Mouse (Mus musculus): ENCODE results near the gene Usp6nl. TPM values are rescaled to one million over a fixed set of nuclear protein-coding genes. Genes with fewer than 3 reads are reported as not detected.

Usp6nl gene
- total RNA-seq (2014; rRNA removed) (16.8 and 24.0 TPM in 2 replicates), polyA plus RNA-seq (2015; fragmentation: Nextera tagmentation; extraction: Ambion mirVana) (6.9 and 7.8 TPM in 2 replicates)

DNA sequence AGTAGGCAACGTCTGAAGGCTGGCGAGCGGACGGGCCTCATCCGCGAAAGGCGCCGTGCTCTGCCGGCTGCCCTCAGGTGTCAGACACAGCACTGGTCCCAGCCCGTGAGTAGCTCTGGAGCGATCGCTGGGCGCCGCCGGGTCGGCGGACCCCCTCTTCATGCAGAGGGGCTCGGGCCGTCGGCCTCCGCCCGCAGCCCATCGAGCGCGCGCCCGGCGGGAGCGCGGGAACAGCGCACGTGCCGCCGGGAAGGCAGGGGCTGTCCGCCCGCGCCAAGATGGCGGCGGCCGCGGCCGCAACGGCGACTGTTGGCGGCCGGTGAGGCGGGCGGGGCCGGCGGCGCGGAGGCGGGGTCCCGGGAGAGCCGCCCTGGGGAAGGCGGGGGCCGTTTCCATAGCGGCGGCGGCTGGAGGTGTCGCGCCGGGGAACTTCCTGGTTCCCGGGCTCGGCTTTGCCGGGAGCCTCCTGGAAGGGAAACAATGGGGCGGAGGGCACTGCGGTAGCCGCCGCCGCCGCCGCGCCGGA is at the start of gene Usp6nl:
TSS of gene Usp6nl (plus strand) at position 292 of the 526 bp plus-strand sequence.
- peak within 1 kb of the TSS; percentile 70 for H3K4me2 ChIP-seq (ENCODE audit: low read depth, low read length)
- no peak for TF ChIP-seq CTCF (IDR thresholded peaks at IDR 0.05; ENCODE audit: low read depth)
- H3K4me1 ChIP-seq (ENCODE audit: insufficient read depth, low read length): 0 out of 2 replicates have a peak, but pooled peaks cover 2% of the 10 kb centered on the region
- H3K36me3 ChIP-seq (ENCODE audit: insufficient read depth, low read length): no peaks in the 10 kb centered on the region
- WGBS: 2% methylated on average over 63 of the region's 75 CpGs
- H3K27ac ChIP-seq: peak within 1 kb of the TSS; percentile 98
- ATAC-seq: peak; percentile 90
- H3K9ac ChIP-seq (replicated peaks; ENCODE audit: low read length): peak within 1 kb of the TSS; percentile 87
- peak; percentile 91 for DNase-seq (ENCODE audit: low spot score)
- H3K4me3 ChIP-seq (ENCODE audit: low read length): peak within 1 kb of the TSS; percentile 94
- no peaks in the 10 kb centered on the region for H3K27me3 ChIP-seq (ENCODE audit: insufficient read depth, low read length)
- no peaks in the 10 kb centered on the region for H3K9me3 ChIP-seq (ENCODE audit: low read length)

DNA sequence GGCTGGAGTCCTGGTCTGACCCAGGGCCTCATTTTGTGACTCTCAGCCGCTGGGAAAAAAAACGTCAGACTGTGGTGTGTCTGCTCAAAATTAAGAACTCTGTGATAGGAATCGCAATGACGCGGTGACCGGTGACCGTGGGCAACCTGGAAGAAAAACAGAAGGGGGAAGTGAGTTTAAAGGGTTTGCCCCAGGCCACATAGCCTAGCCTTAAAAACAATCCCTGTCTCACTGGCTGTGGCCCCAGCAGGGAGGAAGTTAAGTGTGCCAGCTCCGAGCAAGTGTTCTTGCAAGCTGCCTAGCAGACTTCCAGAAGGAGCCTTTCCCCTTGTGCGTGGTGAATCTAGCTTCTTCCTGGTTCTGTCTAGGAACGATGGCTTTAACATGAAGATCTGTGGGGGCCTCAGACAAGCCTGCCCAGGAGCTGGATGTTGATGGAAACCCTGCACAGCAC is 49.0 kb upstream of the Usp6nl start:
- no peaks in the 10 kb centered on the region for H3K27me3 ChIP-seq (ENCODE audit: insufficient read depth, low read length)
- WGBS: 41% methylated on average over 10 of the region's 10 CpGs
- DNase-seq (ENCODE audit: low spot score) (peak; percentile 23), ATAC-seq (no peak)
- H3K27ac ChIP-seq: 0 out of 2 replicates have a peak overlapping the region, but pooled peaks have one; percentile 20
- H3K36me3 ChIP-seq (ENCODE audit: insufficient read depth, low read length): no peaks in the 10 kb centered on the region
- no peak overlapping the region for H3K4me2 ChIP-seq (ENCODE audit: low read depth, low read length)
- H3K4me3 ChIP-seq (ENCODE audit: low read length): no peak overlapping the region
- H3K4me1 ChIP-seq (ENCODE audit: insufficient read depth, low read length): no peaks in the 10 kb centered on the region
- H3K9ac ChIP-seq (replicated peaks; ENCODE audit: low read length): no peak overlapping the region
- no peaks in the 10 kb centered on the region for H3K9me3 ChIP-seq (ENCODE audit: low read length)
- TF ChIP-seq CTCF (IDR thresholded peaks at IDR 0.05; ENCODE audit: low read depth): no peak

- TF ChIP-seq CTCF (IDR thresholded peaks at IDR 0.05; ENCODE audit: low read depth): no peak
- ATAC-seq (no peak), DNase-seq (ENCODE audit: low spot score) (no peak)
- Histone ChIP-seq H3K27ac (no peak overlapping the region), H3K9me3 (ENCODE audit: low read length) (no peaks in the 10 kb centered on the region), H3K4me2 (ENCODE audit: low read depth, low read length) (no peak overlapping the region), H3K4me1 (ENCODE audit: insufficient read depth, low read length) (no peaks in the 10 kb centered on the region), H3K36me3 (ENCODE audit: insufficient read depth, low read length) (no peaks in the 10 kb centered on the region), H3K9ac (replicated peaks; ENCODE audit: low read length) (no peak overlapping the region), H3K4me3 (ENCODE audit: low read length) (no peak overlapping the region), H3K27me3 (ENCODE audit: insufficient read depth, low read length) (no peaks in the 10 kb centered on the region)
- WGBS: 88% methylated on average over 10 of the region's 10 CpGs
Observed at GRCm38 (mm10) chr2:6278813-6279530, 43.5 kb upstream of the Usp6nl start.

DNA sequence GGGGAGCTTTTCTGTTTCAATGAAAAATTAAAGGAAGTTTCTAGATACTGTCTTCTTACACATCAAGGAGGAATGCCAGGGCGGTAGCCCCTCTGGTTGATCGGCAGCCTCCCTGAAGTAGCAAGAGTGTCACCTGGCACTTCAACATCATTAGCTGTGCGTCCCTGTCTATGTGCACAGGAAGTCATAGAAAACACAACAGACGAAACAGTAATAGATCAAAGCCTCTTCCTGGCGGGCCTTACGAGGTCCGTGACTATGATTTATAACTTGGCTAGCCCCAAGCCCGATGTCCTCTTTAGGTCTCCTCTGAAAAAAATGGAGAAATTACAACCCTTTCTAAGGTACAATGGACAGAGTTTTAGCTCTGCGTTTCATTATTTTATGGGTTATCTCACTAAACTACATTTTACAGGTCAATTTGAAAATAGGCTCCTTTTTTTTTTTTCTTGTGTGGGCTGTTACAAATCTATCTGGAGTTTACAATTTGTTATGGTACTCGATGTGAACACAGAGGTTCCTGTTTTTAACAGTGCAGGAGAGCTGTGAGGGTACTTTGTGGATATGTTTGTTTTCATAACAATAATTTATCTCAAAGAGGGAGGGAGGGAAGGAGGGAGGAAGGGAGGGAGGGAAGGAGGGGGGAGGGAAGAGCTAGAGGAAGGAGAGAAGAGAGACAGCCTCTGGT is 42.7 kb upstream of the Usp6nl start:
- no peak overlapping the region for H3K9ac ChIP-seq (replicated peaks; ENCODE audit: low read length)
- H3K27ac ChIP-seq: no peak overlapping the region
- TF ChIP-seq CTCF (IDR thresholded peaks at IDR 0.05; ENCODE audit: low read depth): no peak
- no peaks in the 10 kb centered on the region for H3K36me3 ChIP-seq (ENCODE audit: insufficient read depth, low read length)
- no peaks in the 10 kb centered on the region for H3K4me1 ChIP-seq (ENCODE audit: insufficient read depth, low read length)
- no peaks in the 10 kb centered on the region for H3K9me3 ChIP-seq (ENCODE audit: low read length)
- H3K27me3 ChIP-seq (ENCODE audit: insufficient read depth, low read length): no peaks in the 10 kb centered on the region
- DNase-seq (ENCODE audit: low spot score) (no peak), ATAC-seq (no peak)
- H3K4me3 ChIP-seq (ENCODE audit: low read length): no peak overlapping the region
- whole genome bisulfite sequencing: 80% methylated on average over 10 of the region's 10 CpGs
- H3K4me2 ChIP-seq (ENCODE audit: low read depth, low read length): no peak overlapping the region

GRCm38 (mm10) chr2:6283569-6283968 is 38.9 kb upstream of the Usp6nl start:
- 93% methylated on average over 2 of the region's 2 CpGs for WGBS
- Histone ChIP-seq H3K27me3 (ENCODE audit: insufficient read depth, low read length) (no peaks in the 10 kb centered on the region), H3K4me3 (ENCODE audit: low read length) (no peak overlapping the region), H3K9me3 (ENCODE audit: low read length) (no peaks in the 10 kb centered on the region), H3K4me2 (ENCODE audit: low read depth, low read length) (no peak overlapping the region), H3K27ac (no peak overlapping the region), H3K36me3 (ENCODE audit: insufficient read depth, low read length) (no peaks in the 10 kb centered on the region), H3K9ac (replicated peaks; ENCODE audit: low read length) (no peak overlapping the region), H3K4me1 (ENCODE audit: insufficient read depth, low read length) (no peaks in the 10 kb centered on the region)
- ATAC-seq: no peak
- TF ChIP-seq CTCF (IDR thresholded peaks at IDR 0.05; ENCODE audit: low read depth): no peak
- DNase-seq (ENCODE audit: low spot score): no peak

- no peaks in the 10 kb centered on the region for H3K4me1 ChIP-seq (ENCODE audit: insufficient read depth, low read length)
- H3K4me3 ChIP-seq (ENCODE audit: low read length): no peak overlapping the region
- WGBS: 77% methylated on average over 3 of the region's 3 CpGs
- no peak overlapping the region for H3K27ac ChIP-seq
- no peaks in the 10 kb centered on the region for H3K9me3 ChIP-seq (ENCODE audit: low read length)
- no peaks in the 10 kb centered on the region for H3K27me3 ChIP-seq (ENCODE audit: insufficient read depth, low read length)
- H3K4me2 ChIP-seq (ENCODE audit: low read depth, low read length): no peak overlapping the region
- H3K36me3 ChIP-seq (ENCODE audit: insufficient read depth, low read length): no peaks in the 10 kb centered on the region
- DNase-seq (ENCODE audit: low spot score) (no peak), ATAC-seq (no peak)
- H3K9ac ChIP-seq (replicated peaks; ENCODE audit: low read length): no peak overlapping the region
- no peak for TF ChIP-seq CTCF (IDR thresholded peaks at IDR 0.05; ENCODE audit: low read depth)
Observed at GRCm38 (mm10) chr2:6284784-6285183, 37.7 kb upstream of the Usp6nl start.

All from hindbrain, postnatal 0 days (tissue).